Mouse (Mus musculus) forebrain, embryonic 12.5 days (tissue): ENCODE data around the gene Epo. TPM values are rescaled to one million over a fixed set of nuclear protein-coding genes. Genes with fewer than 3 reads are reported as not detected.

Experiments used
- ATAC-seq: fragments of 200-750 bp; cut with Nextera tagmentation; 2 replicates; pipeline ENCODE4 v1.8.0; 2017; ENCODE audit warnings: moderate TSS enrichment; ENCODE audit not compliant: low FRiP score
- H3K27ac ChIP-seq: fragments of 300-500 bp; sonication (generic); 2 replicates; pipeline ENCODE4 v1.5.1; 2016; ENCODE audit warnings: mild to moderate bottlenecking
- H3K27me3 ChIP-seq: fragments of 300-500 bp; sonication (generic); 2 replicates; pipeline ENCODE4 v1.6.1; 2016; ENCODE audit warnings: mild to moderate bottlenecking
- H3K36me3 ChIP-seq: fragments of 300-500 bp; sonication (generic); replicated peaks from 2 replicates; pipeline ENCODE4 v1.6.1; 2016; ENCODE audit warnings: mild to moderate bottlenecking
- H3K4me1 ChIP-seq: fragments of 300-500 bp; sonication (generic); 2 replicates; pipeline ENCODE4 v1.6.1; 2016
- H3K4me2 ChIP-seq: fragments of 300-500 bp; sonication (generic); 2 replicates; pipeline ENCODE4 v1.6.1; 2016; ENCODE audit warnings: mild to moderate bottlenecking, moderate library complexity
- H3K4me3 ChIP-seq: fragments of 300-500 bp; sonication (generic); replicated peaks from 2 replicates; pipeline ENCODE4 v1.5.1; 2016; ENCODE audit warnings: mild to moderate bottlenecking
- H3K9ac ChIP-seq: fragments of 300-500 bp; sonication (generic); 2 replicates; pipeline ENCODE4 v1.6.1; 2016; ENCODE audit warnings: mild to moderate bottlenecking
- H3K9me3 ChIP-seq: fragments of 300-500 bp; sonication (generic); 2 replicates; pipeline ENCODE4 v1.6.1; 2016
- whole genome bisulfite sequencing: fragments of 180-500 bp; shearing (Covaris S2); methylation state at CpG from one replicate; pipeline ENCODE4 v1.1.7; 2016; 5-methylcytosine and 5-hydroxymethylcytosine counted together
- microRNA-seq: library from miRNA; unstranded; fragments of <30 nt; microRNA quantifications from one replicate; pipeline ENCODE4, GENCODE M21; 2017
- polyA plus RNA-seq: library from polyadenylated mRNA; unstranded; fragments of >200 nt; fragmentation: Nextera tagmentation; extraction: Ambion mirVana; gene quantifications from 2 replicates; pipeline ENCODE4 v1.2.1, GENCODE M21; 2016

The Epo gene
- polyA plus RNA-seq, 1 experiment from 2014 or later, result 0.38 TPM

GRCm38 (mm10) chr5:137440216-137440855, 92.7 kb downstream of the Epo start:
- Histone ChIP-seq H3K36me3 (no peaks in the 10 kb centered on the region), H3K9me3 (no peaks in the 10 kb centered on the region), H3K4me3 (no peak overlapping the region), H3K27ac (no peak overlapping the region), H3K27me3 (no peaks in the 10 kb centered on the region), H3K9ac (no peak overlapping the region), H3K4me1 (no peaks in the 10 kb centered on the region), H3K4me2 (no peak overlapping the region)
- 82% methylated on average over 11 of the region's 11 CpGs for WGBS
- ATAC-seq, result no peak

DNA sequence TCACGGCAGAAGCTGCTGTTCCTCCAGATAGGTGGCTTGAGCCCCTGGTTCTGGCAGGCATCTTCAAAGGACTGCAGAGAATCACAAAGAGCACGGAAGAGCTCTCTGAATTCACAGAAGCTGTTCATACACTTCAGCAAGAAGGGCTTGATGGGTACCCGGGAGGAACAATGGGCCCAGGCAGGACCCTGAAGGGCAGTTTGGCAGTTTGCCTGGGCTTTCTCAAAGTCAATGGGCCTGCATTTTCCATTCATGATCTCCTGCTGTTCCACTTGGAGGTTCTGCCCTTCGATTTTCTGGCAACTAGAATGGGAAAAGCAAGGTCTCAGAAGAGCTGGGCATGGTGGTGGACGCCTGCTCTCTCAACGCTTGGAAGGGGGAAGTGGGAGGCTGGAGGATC, 99.2 kb downstream of the Epo start:
- 50% methylated on average over 6 of the region's 6 CpGs for WGBS
- ATAC-seq, result no peak

More for the DNA sequence above, 99.2 kb downstream of the Epo start:
- H3K4me1 ChIP-seq, result no peaks in the 10 kb centered on the region
- H3K9me3 ChIP-seq, result no peaks in the 10 kb centered on the region
- no peaks in the 10 kb centered on the region for H3K36me3 ChIP-seq
- no peak overlapping the region for H3K4me3 ChIP-seq
- no peaks in the 10 kb centered on the region for H3K27me3 ChIP-seq
- no peak overlapping the region for H3K4me2 ChIP-seq
- H3K9ac ChIP-seq, result no peak overlapping the region
- no peak overlapping the region; the same call in 1 of the 2 replicates for H3K27ac ChIP-seq

Small RNA genes lying within 50 kb of the gene (microRNA-seq; reads per million reads assigned to microRNA genes)
- gene Mir6418, result 1.2 reads per million

Other genes starting within 250 kb of the Epo start
- gene Ache, start 245.7 kb downstream of the Epo start, polyA plus RNA-seq, result 3.1 and 3.6 TPM in 2 replicates
- 6.0 and 7.2 TPM in 2 replicates for gene Ufsp1, start 238.6 kb downstream of the Epo start, polyA plus RNA-seq
- gene Srrt, start 225.6 kb downstream of the Epo start, polyA plus RNA-seq, result 184 and 198 TPM in 2 replicates
- gene Trip6, start 218.8 kb downstream of the Epo start, polyA plus RNA-seq, result 41.3 and 43.9 TPM in 2 replicates
- gene Slc12a9, start 199.6 kb downstream of the Epo start, polyA plus RNA-seq, result 17.3 and 17.4 TPM in 2 replicates
- 26.7 and 27.7 TPM in 2 replicates for gene Ephb4, start 183.1 kb downstream of the Epo start, polyA plus RNA-seq
- gene Zan, start 56.2 kb downstream of the Epo start, polyA plus RNA-seq, result 0.09 TPM in 2 replicates
- gene Pop7, start 30.7 kb downstream of the Epo start, polyA plus RNA-seq, result 61.6 and 62.1 TPM in 2 replicates
- 18.7 TPM in 2 replicates for gene Gigyf1, start 14.7 kb downstream of the Epo start, polyA plus RNA-seq
- 411 and 417 TPM in 2 replicates for gene Gnb2, start 268 bp upstream of the Epo start, polyA plus RNA-seq
- 76.1 and 80.3 TPM in 2 replicates for gene Actl6b, start 20.3 kb upstream of the Epo start, polyA plus RNA-seq
- gene Tfr2, start 36.6 kb upstream of the Epo start, polyA plus RNA-seq, result 1.1 and 1.7 TPM in 2 replicates
- gene Mospd3, start 67.8 kb upstream of the Epo start, polyA plus RNA-seq, result 25.7 and 29.0 TPM in 2 replicates
- 30.6 and 39.7 TPM in 2 replicates for gene Pcolce, start 80.5 kb upstream of the Epo start, polyA plus RNA-seq
- 0.26 and 0.45 TPM in 2 replicates for gene Fbxo24, start 95.8 kb upstream of the Epo start, polyA plus RNA-seq
- gene Lrch4, start 95.9 kb upstream of the Epo start, polyA plus RNA-seq, result 29.8 and 35.1 TPM in 2 replicates
- 9.6 and 10.1 TPM in 2 replicates for gene Gm20605, start 95.9 kb upstream of the Epo start, polyA plus RNA-seq
- gene Sap25, start 108.1 kb upstream of the Epo start, polyA plus RNA-seq, result 9.0 and 10.5 TPM in 2 replicates
- gene Irs3, start 112.5 kb upstream of the Epo start, polyA plus RNA-seq, result not detected in 2 replicates
- gene Agfg2, start 151.5 kb upstream of the Epo start, polyA plus RNA-seq, result 28.2 and 31.1 TPM in 2 replicates
- gene Nyap1, start 208.4 kb upstream of the Epo start, polyA plus RNA-seq, result 19.5 and 22.6 TPM in 2 replicates
- gene Tsc22d4, start 212.5 kb upstream of the Epo start, polyA plus RNA-seq, result 68.6 and 73.2 TPM in 2 replicates
- 55.7 and 60.1 TPM in 2 replicates for gene Ppp1r35, start 245.6 kb upstream of the Epo start, polyA plus RNA-seq